Mouse (Mus musculus) olfactory bulb, adult 2 months (tissue): ENCODE results near the gene Ift43.

Experiments
- CTCF ChIP-seq: fragments of 200-500 bp; IDR thresholded peaks from 2 replicates; pipeline ENCODE4 v1.5.1; 2012; ENCODE audit warnings: low read depth, mild to moderate bottlenecking, low read length, moderate library complexity; ENCODE audit not compliant: insufficient read depth
- POLR2A ChIP-seq: fragments of 200-500 bp; IDR thresholded peaks from 2 replicates; pipeline ENCODE4 v1.6.1; 2012; ENCODE audit warnings: mild to moderate bottlenecking, low read depth, low read length, moderate library complexity; ENCODE audit not compliant: insufficient read depth

DNA sequence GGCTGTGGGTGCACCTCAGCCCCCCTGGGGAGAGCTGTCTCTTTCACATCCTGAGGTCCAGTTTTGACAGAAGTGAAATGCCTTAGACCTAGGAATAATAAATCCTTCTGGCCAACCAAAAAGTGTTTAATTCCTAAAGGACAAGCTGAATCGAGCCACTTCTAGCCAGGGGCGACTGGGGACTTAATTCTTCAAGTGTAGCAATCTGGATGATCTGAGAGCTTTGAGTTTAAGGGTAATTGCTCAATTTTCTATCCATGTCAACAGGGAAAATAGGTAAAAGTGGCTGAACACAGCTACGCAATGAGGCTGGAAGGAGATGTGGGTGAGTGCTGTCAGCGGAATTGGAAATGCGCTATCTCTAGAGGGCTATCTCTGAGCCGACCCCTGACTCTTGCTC lies 65.9 kb downstream of the Ift43 start:
- TF ChIP-seq CTCF: no peak
- TF ChIP-seq POLR2A: no peak
